Mouse (Mus musculus) cerebellum, adult (tissue): ENCODE measurements around the gene Tubgcp4.

Experiments used
- ATAC-seq: cut with Nextera tagmentation; 2 replicates; pipeline ENCODE4 v1.9.2; 2017; ENCODE audit warnings: mild to moderate bottlenecking, moderate library complexity, mixed read lengths; ENCODE audit not compliant: insufficient number of reproducible peaks, low FRiP score, low TSS enrichment

Gene Tubgcp4

DNA sequence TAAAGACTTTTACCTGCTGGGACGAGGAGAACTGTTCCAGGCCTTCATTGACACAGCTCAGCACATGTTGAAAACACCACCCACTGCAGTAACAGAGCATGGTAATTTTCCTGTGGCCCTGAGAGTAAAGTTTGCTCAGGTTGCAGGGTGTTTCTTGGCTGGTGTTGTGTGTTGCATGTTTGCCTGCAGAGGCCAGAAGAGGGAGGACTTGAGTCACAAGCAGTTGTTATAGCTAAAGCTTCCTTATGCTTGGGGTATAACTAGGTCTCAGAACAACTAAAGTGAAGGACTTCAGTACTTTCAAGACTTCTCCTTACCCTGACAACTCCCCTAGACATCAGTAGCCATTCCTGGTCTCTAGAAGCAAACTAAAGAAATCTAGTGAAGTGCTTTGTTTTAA lies 18.1 kb downstream of the Tubgcp4 start:
- ATAC-seq = no peak

GRCm38 (mm10) chr2:121195466-121195865 lies 25.0 kb downstream of the Tubgcp4 start:
- ATAC-seq = no peak

DNA sequence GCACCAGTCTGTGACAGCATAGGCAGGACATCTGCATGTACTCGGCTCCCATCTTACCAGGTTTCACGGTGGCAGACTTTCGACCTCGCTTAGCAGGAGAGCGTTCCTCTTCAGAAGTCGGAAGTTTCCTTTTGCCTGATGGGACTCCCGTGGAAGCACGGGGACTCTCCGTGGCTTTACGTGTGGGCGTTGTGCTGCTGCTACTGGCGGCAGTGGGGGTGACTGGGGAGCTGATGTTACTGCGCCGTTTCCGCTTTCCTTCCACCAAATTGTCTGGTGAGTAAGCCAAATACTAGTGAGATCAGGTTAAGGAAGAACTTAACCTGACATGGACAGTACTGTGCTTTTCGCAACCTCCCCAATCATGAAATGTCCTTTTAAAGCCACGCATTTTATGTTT lies 33.8 kb downstream of the Tubgcp4 start:
- no peak for ATAC-seq

DNA sequence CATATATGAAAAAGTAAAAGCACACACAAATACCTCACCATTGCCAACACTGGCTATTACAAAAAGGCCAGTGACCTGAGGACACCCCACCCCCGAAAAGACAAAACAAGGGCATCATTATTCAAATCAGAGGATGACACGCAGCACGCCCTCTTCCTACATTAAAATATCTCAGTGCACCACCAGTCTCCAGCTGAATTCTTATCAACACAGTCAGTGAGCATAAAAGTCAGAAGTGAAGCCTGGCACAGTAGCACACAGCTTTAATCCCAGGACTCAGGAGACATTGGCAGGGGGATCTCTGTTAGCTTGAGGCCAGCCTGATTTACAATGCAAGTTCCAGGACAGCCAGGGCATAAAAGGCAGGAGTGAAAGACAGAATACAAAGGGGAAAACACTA lies 36.1 kb downstream of the Tubgcp4 start:
- ATAC-seq = no peak

DNA sequence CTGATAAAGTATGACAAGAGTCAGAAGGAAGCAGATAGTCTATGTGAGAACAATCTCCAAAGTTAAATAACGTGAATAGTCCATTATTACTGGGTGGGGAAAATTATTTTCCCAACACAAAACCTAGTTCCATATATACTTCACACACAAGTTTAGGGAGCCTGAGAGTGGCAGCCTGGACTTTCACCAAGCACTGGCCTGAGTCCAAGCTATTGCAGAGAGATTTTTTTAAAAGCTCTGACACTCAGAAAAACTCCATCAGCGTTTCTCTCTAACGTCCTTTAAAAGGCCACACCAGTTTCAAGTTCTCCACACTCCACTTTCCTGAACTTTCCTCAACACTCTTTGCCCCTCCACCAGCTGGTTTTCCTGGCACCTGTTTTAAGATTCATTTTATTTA lies 44.0 kb downstream of the Tubgcp4 start:
- ATAC-seq = no peak

DNA sequence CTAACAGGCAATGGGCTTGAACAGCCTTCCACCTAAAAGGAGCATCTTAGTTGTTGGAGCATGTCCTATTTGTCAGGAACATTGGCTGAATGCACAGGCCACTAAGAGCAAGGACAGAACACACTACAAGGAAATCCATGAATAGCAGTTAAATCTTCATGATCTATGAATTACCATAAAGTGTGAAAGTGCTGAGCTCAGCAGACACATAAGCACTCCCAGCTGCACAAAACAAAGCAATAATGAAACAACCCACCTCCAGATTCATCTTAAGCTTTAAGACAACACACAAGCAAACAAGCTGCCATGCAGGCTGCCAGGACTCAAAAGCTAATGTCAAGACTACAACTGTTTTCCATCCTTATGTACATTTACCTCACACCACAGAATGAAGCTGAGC lies 48.7 kb downstream of the Tubgcp4 start:
- ATAC-seq = no peak

DNA sequence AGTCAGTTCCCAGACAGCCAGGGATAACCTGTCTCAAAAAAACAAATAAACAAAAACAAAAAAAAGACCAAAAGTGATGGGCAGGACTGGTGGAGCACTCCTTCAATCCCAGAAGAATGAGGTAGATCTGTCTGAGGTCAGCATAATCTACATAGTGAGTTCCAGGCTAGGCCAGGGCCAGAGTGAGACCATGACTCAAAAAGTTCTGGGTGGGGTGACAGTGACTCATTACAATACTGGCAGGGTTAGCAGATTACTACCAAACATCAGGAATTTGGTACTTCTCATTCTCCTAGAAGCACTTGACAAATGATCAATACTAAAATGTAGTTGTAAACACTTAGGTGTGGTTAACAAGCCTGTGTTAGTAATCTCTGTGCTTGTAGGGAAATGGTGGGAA lies 49.5 kb downstream of the Tubgcp4 start:
- no peak for ATAC-seq

- ATAC-seq = peak; percentile 92; the same call in 1 of the 2 replicates
Observed at GRCm38 (mm10) chr2:121223010-121223409, 52.6 kb downstream of the Tubgcp4 start.

GRCm38 (mm10) chr2:121228135-121228534 lies 57.7 kb downstream of the Tubgcp4 start:
- ATAC-seq = no peak

GRCm38 (mm10) chr2:121235460-121236072 lies 65.1 kb downstream of the Tubgcp4 start:
- no peak for ATAC-seq

- ATAC-seq = no peak
Observed at GRCm38 (mm10) chr2:121239426-121239825, 69.0 kb downstream of the Tubgcp4 start.

- no peak for ATAC-seq
Observed at GRCm38 (mm10) chr2:121244099-121244498, 73.6 kb downstream of the Tubgcp4 start.
